Mouse (Mus musculus) liver, embryonic 13.5 days (tissue): ENCODE measurements around the gene Chrne. TPM values are rescaled to one million over a fixed set of nuclear protein-coding genes. Genes with fewer than 3 reads are reported as not detected.

Experiments used
- ATAC-seq: fragments of 200-750 bp; cut with Nextera tagmentation; 2 replicates; pipeline ENCODE4 v1.8.0; 2017; ENCODE audit warnings: low read depth, mild to moderate bottlenecking, moderate number of reproducible peaks, moderate library complexity
- DNase-seq: peaks from one replicate; pipeline ENCODE4 v3.0.0; 2022
- H3K27ac ChIP-seq: fragments of 300-500 bp; sonication (generic); 2 replicates; pipeline ENCODE4 v1.5.1; 2015; ENCODE audit warnings: moderate library complexity, mild to moderate bottlenecking, inconsistent platforms
- H3K27me3 ChIP-seq: fragments of 300-500 bp; sonication (generic); 2 replicates; pipeline ENCODE4 v1.6.1; 2015; ENCODE audit warnings: mild to moderate bottlenecking, inconsistent platforms
- H3K36me3 ChIP-seq: fragments of 300-500 bp; sonication (generic); 2 replicates; pipeline ENCODE4 v1.6.1; 2015; ENCODE audit warnings: mild to moderate bottlenecking, inconsistent platforms
- H3K4me1 ChIP-seq: fragments of 300-500 bp; sonication (generic); replicated peaks from 2 replicates; pipeline ENCODE4 v1.6.1; 2015; ENCODE audit warnings: inconsistent platforms
- H3K4me2 ChIP-seq: fragments of 300-500 bp; sonication (generic); 2 replicates; pipeline ENCODE4 v1.6.1; 2015; ENCODE audit warnings: inconsistent platforms, mild to moderate bottlenecking, moderate library complexity
- H3K4me3 ChIP-seq: fragments of 300-500 bp; sonication (generic); replicated peaks from 2 replicates; pipeline ENCODE4 v1.5.1; 2015; ENCODE audit warnings: mild to moderate bottlenecking, inconsistent platforms
- H3K9ac ChIP-seq: fragments of 300-500 bp; sonication (generic); 2 replicates; pipeline ENCODE4 v1.6.1; 2015; ENCODE audit warnings: mild to moderate bottlenecking, inconsistent platforms
- H3K9me3 ChIP-seq: fragments of 300-500 bp; sonication (generic); replicated peaks from 2 replicates; pipeline ENCODE4 v1.6.1; 2016; ENCODE audit warnings: inconsistent platforms
- WGBS: fragments of 180-500 bp; shearing (Covaris S2); methylation state at CpG from one replicate; pipeline ENCODE4 v1.1.7; 2015; ENCODE audit not compliant: insufficient replicate concordance; 5-methylcytosine and 5-hydroxymethylcytosine counted together
- polyA plus RNA-seq: library from polyadenylated mRNA; unstranded; fragments of >200 nt; fragmentation: Nextera tagmentation; extraction: Ambion mirVana; gene quantifications from 2 replicates; pipeline ENCODE4 v1.2.1, GENCODE M21; 2015

Chrne gene
- polyA plus RNA-seq, 1 experiment from 2014 or later, result not detected

GRCm38 (mm10) chr11:70623053-70623742 lies 4.2 kb upstream of the Chrne start:
- no peaks in the 10 kb centered on the region for H3K27me3 ChIP-seq
- no peak overlapping the region for H3K9ac ChIP-seq
- H3K9me3 ChIP-seq, result no peaks in the 10 kb centered on the region
- no peak overlapping the region for H3K4me3 ChIP-seq
- peaks cover 16% of the 10 kb centered on the region; the same call in 1 of the 2 replicates for H3K4me1 ChIP-seq
- no peak overlapping the region for H3K27ac ChIP-seq
- ATAC-seq (no peak), DNase-seq (no peak)
- H3K36me3 ChIP-seq, result no peaks in the 10 kb centered on the region
- H3K4me2 ChIP-seq, result no peak overlapping the region
- WGBS, result 63% methylated on average over 10 of the region's 10 CpGs

GRCm38 (mm10) chr11:70621972-70622814 lies 3.2 kb upstream of the Chrne start:
- DNase-seq, result peak; percentile 37
- Histone ChIP-seq H3K4me3 (no peak overlapping the region), H3K27ac (no peak overlapping the region), H3K9me3 (no peaks in the 10 kb centered on the region), H3K4me1 (peaks cover 16% of the 10 kb centered on the region; the same call in 1 of the 2 replicates), H3K4me2 (no peak overlapping the region), H3K27me3 (0 out of 2 replicates have a peak, but pooled peaks cover under 1% of the 10 kb centered on the region), H3K9ac (no peak overlapping the region), H3K36me3 (no peaks in the 10 kb centered on the region)
- peak; percentile 78 for ATAC-seq
- 46% methylated on average over 7 of the region's 7 CpGs for WGBS

GRCm38 (mm10) chr11:70615516-70616093 lies 3.4 kb downstream of the Chrne start, which contains the start of gene 4930544D05Rik:
Gene 4930544D05Rik (plus strand): TSS chr11:70615848.
- peaks cover 16% of the 10 kb centered on the region; the same call in 1 of the 2 replicates for H3K27me3 ChIP-seq
- DNase-seq (no peak), ATAC-seq (no peak)
- WGBS, result 17% methylated on average over 21 of the region's 21 CpGs
- H3K4me1 ChIP-seq, result peaks cover 26% of the 10 kb centered on the region
- no peaks in the 10 kb centered on the region for H3K9me3 ChIP-seq
- 0 out of 2 replicates have a peak within 1 kb of the TSS, but pooled peaks have one; percentile 9 for H3K27ac ChIP-seq
- H3K36me3 ChIP-seq, result peaks cover 19% of the 10 kb centered on the region
- H3K4me3 ChIP-seq, result peak within 1 kb of the TSS; percentile 59
- peak within 1 kb of the TSS; percentile 65 for H3K9ac ChIP-seq
- H3K4me2 ChIP-seq, result peak within 1 kb of the TSS; percentile 92

DNA sequence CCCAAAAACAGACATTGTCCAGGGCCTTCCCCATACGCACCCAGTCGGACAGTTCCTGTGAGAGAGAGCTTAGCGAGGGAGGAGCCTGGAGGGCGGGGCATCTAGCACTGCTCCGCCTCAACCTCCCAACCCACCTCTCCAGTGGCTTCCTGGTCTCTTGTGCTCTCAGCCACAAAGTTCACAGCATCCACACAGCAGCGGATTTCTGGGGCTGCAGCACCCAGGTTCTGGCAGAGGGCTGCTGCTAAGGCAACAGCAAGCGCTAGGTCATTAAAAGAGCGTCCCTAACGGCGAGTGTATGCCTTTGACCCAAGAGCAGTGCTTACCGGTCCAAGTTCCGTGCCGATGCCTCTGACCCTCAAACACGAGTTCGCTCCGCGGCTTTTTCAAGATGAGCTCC lies 3.9 kb downstream of the Chrne start:
- Histone ChIP-seq H3K9me3 (no peaks in the 10 kb centered on the region), H3K4me2 (peak overlapping the region; percentile 92), H3K36me3 (peaks cover 24% of the 10 kb centered on the region), H3K4me3 (peak overlapping the region; percentile 59), H3K4me1 (peaks cover 26% of the 10 kb centered on the region), H3K27me3 (peaks cover 16% of the 10 kb centered on the region; the same call in 1 of the 2 replicates), H3K27ac (0 out of 2 replicates have a peak overlapping the region, but pooled peaks have one; percentile 9), H3K9ac (peak overlapping the region; percentile 65)
- peak; percentile 83 for ATAC-seq
- DNase-seq, result peak; percentile 65
- 1% methylated on average over 17 of the region's 17 CpGs for WGBS

GRCm38 (mm10) chr11:70612505-70612904 lies 6.5 kb downstream of the Chrne start:
- no peak for ATAC-seq
- peaks cover 34% of the 10 kb centered on the region for H3K4me1 ChIP-seq
- H3K36me3 ChIP-seq, result peaks cover 49% of the 10 kb centered on the region
- WGBS, result 66% methylated on average over 7 of the region's 7 CpGs
- H3K9ac ChIP-seq, result no peak overlapping the region
- H3K27ac ChIP-seq, result no peak overlapping the region
- DNase-seq, result no peak
- no peaks in the 10 kb centered on the region for H3K9me3 ChIP-seq
- H3K4me3 ChIP-seq, result no peak overlapping the region
- no peak overlapping the region for H3K4me2 ChIP-seq
- peaks cover 16% of the 10 kb centered on the region; the same call in 1 of the 2 replicates for H3K27me3 ChIP-seq

DNA sequence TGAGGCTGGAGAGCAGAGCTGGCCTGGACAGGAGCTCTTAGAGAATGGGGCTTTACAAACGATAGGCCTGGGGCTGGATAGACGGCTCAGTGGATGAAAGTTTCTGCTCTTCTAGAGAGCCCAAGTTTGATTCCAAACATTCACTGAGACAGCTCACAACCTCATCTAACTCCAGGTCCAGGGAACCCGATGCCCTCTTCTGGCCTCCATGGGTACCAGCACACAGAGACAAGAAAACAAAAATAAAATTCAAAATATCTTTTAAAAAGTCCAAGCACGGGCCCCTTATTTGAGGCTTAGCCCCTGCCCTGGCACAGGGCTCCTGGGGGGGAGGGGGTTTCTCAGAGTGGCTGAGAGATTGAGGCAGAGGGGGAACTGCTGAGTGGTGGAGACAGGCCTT lies 8.3 kb downstream of the Chrne start:
- H3K27me3 ChIP-seq, result 0 out of 2 replicates have a peak, but pooled peaks cover under 1% of the 10 kb centered on the region
- ATAC-seq, result no peak
- H3K4me1 ChIP-seq, result peaks cover 32% of the 10 kb centered on the region
- H3K36me3 ChIP-seq, result peaks cover 66% of the 10 kb centered on the region
- no peak overlapping the region for H3K9ac ChIP-seq
- 76% methylated on average over 4 of the region's 4 CpGs for WGBS
- H3K27ac ChIP-seq, result no peak overlapping the region
- no peaks in the 10 kb centered on the region for H3K9me3 ChIP-seq
- no peak overlapping the region for H3K4me2 ChIP-seq
- DNase-seq, result no peak
- no peak overlapping the region for H3K4me3 ChIP-seq

DNA sequence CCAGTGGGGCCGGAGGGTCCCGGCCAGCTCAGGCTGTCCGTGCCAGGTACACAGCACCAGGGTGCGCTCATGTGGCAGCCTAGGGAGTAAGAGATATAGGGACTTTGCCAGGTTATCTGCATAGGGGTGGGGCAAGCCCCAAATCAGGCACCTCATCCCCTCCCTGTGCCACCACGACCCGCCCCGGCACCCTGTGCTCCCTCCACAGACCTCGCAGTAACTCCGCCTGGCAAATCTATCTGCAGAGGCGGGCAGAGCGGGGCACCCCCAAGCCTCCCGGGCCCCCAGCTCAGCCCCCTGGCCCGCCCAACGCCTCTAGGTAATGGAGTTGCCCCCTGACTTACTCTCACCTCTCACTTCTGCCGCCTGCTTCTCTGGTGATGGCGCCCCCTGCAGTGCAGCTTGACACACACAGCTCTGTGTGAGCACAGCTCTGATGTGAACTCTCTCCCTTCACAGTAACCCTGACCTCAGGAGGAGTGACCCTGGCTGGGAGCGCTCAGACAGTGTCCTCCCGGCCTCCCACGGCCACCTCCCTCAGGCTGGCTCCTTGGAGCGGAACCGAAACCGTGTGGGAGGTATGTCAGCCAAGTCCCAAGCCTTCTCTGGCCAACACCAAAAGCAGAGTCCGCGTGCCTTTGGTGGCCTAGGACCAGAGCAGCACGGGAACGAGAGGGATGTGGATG lies 10.5 kb downstream of the Chrne start:
- no peaks in the 10 kb centered on the region for H3K27me3 ChIP-seq
- DNase-seq (no peak), ATAC-seq (0 out of 2 replicates have a peak, but pooled peaks have one; percentile 27)
- H3K4me1 ChIP-seq, result peaks cover 16% of the 10 kb centered on the region
- H3K4me3 ChIP-seq, result no peak overlapping the region
- peaks cover 85% of the 10 kb centered on the region for H3K36me3 ChIP-seq
- H3K9ac ChIP-seq, result no peak overlapping the region
- H3K9me3 ChIP-seq, result no peaks in the 10 kb centered on the region
- no peak overlapping the region for H3K4me2 ChIP-seq
- whole genome bisulfite sequencing, result 82% methylated on average over 26 of the region's 26 CpGs
- no peak overlapping the region for H3K27ac ChIP-seq

- H3K4me1 ChIP-seq, result peaks cover 9% of the 10 kb centered on the region; the same call in 1 of the 2 replicates
- no peak overlapping the region for H3K9ac ChIP-seq
- WGBS, result 71% methylated on average over 9 of the region's 9 CpGs
- H3K36me3 ChIP-seq, result peaks cover 85% of the 10 kb centered on the region
- no peak overlapping the region for H3K4me3 ChIP-seq
- H3K27me3 ChIP-seq, result no peaks in the 10 kb centered on the region
- ATAC-seq (no peak), DNase-seq (no peak)
- H3K9me3 ChIP-seq, result no peaks in the 10 kb centered on the region
- no peak overlapping the region for H3K4me2 ChIP-seq
- no peak overlapping the region for H3K27ac ChIP-seq
These were observed 11.4 kb downstream of the Chrne start for GRCm38 (mm10) chr11:70607611-70608010.

- Histone ChIP-seq H3K27me3 (no peaks in the 10 kb centered on the region), H3K27ac (no peak overlapping the region), H3K4me2 (no peak overlapping the region), H3K4me3 (no peak overlapping the region), H3K4me1 (peaks cover 8% of the 10 kb centered on the region; the same call in 1 of the 2 replicates), H3K9ac (no peak overlapping the region), H3K36me3 (peaks cover 84% of the 10 kb centered on the region), H3K9me3 (no peaks in the 10 kb centered on the region)
- ATAC-seq (no peak), DNase-seq (no peak)
- 84% methylated on average over 12 of the region's 12 CpGs for whole genome bisulfite sequencing
These were observed 12.3 kb downstream of the Chrne start for GRCm38 (mm10) chr11:70606717-70607116.

DNA sequence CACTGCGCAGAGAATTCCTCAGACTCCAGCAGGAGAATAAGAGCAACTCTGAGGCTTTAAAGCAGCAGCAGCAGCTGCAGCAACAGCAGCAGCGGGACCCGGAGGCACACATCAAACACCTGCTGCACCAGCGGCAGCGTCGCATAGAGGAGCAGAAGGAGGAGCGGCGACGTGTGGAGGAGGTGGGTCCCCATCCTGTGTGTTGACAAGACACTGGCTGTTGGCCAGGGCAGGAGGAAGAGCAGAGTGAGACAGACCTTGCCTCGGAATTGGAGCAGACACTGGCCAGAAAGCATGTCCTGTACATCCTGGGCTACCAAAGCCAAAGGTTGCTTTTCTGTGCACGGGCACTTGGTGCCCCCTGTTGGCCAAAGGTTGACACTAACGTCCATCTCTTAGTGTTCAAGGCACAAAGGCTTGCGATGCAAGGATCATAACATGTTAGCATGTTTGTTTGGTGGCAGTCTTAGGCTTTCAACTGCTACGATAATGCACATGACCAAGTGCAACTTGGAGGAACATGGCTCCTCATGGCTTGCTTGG lies 13.9 kb downstream of the Chrne start:
- H3K27me3 ChIP-seq, result no peaks in the 10 kb centered on the region
- H3K4me3 ChIP-seq, result no peak overlapping the region
- DNase-seq, result peak; percentile 44
- WGBS, result 66% methylated on average over 14 of the region's 14 CpGs
- H3K4me1 ChIP-seq, result peaks cover 8% of the 10 kb centered on the region; the same call in 1 of the 2 replicates
- H3K9ac ChIP-seq, result no peak overlapping the region
- H3K9me3 ChIP-seq, result no peaks in the 10 kb centered on the region
- H3K4me2 ChIP-seq, result no peak overlapping the region
- H3K27ac ChIP-seq, result no peak overlapping the region
- H3K36me3 ChIP-seq, result peaks cover 85% of the 10 kb centered on the region
- ATAC-seq, result no peak
